Mouse (Mus musculus) thymus, adult 2 months (tissue): ENCODE measurements at regions not wholly inside any gene's neighbourhood (a gene's known extent, or its start where the extent isn't known, plus 50 kb on each side); places are given as distances from the start of the nearest gene placed in this dataset.

Source experiments
- CTCF ChIP-seq: fragments of 200-500 bp; IDR thresholded peaks from 2 replicates; pipeline ENCODE4 v1.5.1; 2012; ENCODE audit warnings: mild to moderate bottlenecking, control low read depth, low read length, moderate library complexity, borderline replicate concordance; ENCODE audit not compliant: control insufficient read depth, poor library complexity, insufficient read depth; ENCODE audit errors: extremely low read depth
- POLR2A ChIP-seq: fragments of 200-500 bp; IDR thresholded peaks from 2 replicates; pipeline ENCODE4 v1.6.1; 2012; ENCODE audit warnings: mild to moderate bottlenecking, low read length, control low read depth, moderate library complexity; ENCODE audit not compliant: control insufficient read depth, poor library complexity, insufficient read depth; ENCODE audit errors: extremely low read depth

GRCm38 (mm10) chr1:136759164-136759563 is 134.5 kb downstream of the Zfp281 start:
- TF ChIP-seq CTCF (no peak), POLR2A (no peak)
